Mouse (Mus musculus): ENCODE data around the gene 1700025G04Rik.

GRCm38 (mm10) chr1:152020070-152020469 lies 69.9 kb downstream of the 1700025G04Rik start:
- TF ChIP-seq EP300 (IDR thresholded peaks at IDR 0.05): no peak
- no peak for TF ChIP-seq CTCF (IDR thresholded peaks at IDR 0.05)

All from lung, postnatal 0 days (tissue).